Mouse (Mus musculus) megakaryocyte, adult 5-6 weeks (primary cell): ENCODE measurements around the gene Nup62. TPM values are rescaled to one million over a fixed set of nuclear protein-coding genes. Genes with fewer than 3 reads are reported as not detected.

Experiments used
- ATAC-seq: 2 replicates; pipeline ENCODE4 v1.8.0; 2016; ENCODE audit warnings: mild to moderate bottlenecking, inconsistent platforms; ENCODE audit not compliant: poor library complexity, severe bottlenecking
- total RNA-seq, 2 experiments: library from RNA; stranded (forward) in 1 of 2; stranded (reverse) in 1 of 2; fragments of 153-499, 151-499 nt in 1 of 2; fragments of 221-1000, 200-1000 nt in 1 of 2; gene quantifications; 2 replicates each; pipeline versions ENCODE4 v1.2.3 to v1.2.4; 2015 to 2017

Nup62 gene
- total RNA-seq (2015), result 25.3 and 28.5 TPM in 2 replicates
- total RNA-seq (2017), result 55.7 and 65.8 TPM in 2 replicates

- ATAC-seq, result peak; percentile 92
Measured at GRCm38 (mm10) chr7:44815721-44816469, at the start of gene Nup62, which contains the start of gene Il4i1. Nup62 (plus strand) TSS chr7:44816088. Il4i1 (plus strand) TSS chr7:44816387.

GRCm38 (mm10) chr7:44768129-44768528 lies 47.8 kb upstream of the Nup62 start:
- no peak for ATAC-seq

GRCm38 (mm10) chr7:44770046-44770578 lies 45.8 kb upstream of the Nup62 start:
- ATAC-seq, result no peak

- ATAC-seq, result no peak
Measured at GRCm38 (mm10) chr7:44772591-44773204, 43.2 kb upstream of the Nup62 start.

- no peak for ATAC-seq
Measured at GRCm38 (mm10) chr7:44776849-44777498, 38.9 kb upstream of the Nup62 start.

GRCm38 (mm10) chr7:44780101-44780500 lies 35.8 kb upstream of the Nup62 start:
- no peak for ATAC-seq

- ATAC-seq, result no peak
Measured at GRCm38 (mm10) chr7:44789531-44789930, 26.4 kb upstream of the Nup62 start.

GRCm38 (mm10) chr7:44790066-44790465 lies 25.8 kb upstream of the Nup62 start:
- no peak for ATAC-seq

GRCm38 (mm10) chr7:44792781-44793180 lies 23.1 kb upstream of the Nup62 start:
- ATAC-seq, result no peak

- no peak for ATAC-seq
Measured at GRCm38 (mm10) chr7:44808927-44809326, 7.0 kb upstream of the Nup62 start.

- ATAC-seq, result no peak
Measured at GRCm38 (mm10) chr7:44809466-44809865, 6.4 kb upstream of the Nup62 start.

GRCm38 (mm10) chr7:44810365-44810764 lies 5.5 kb upstream of the Nup62 start:
- ATAC-seq, result no peak

GRCm38 (mm10) chr7:44810819-44811557 lies 4.9 kb upstream of the Nup62 start:
- ATAC-seq, result no peak

- no peak for ATAC-seq
Measured at GRCm38 (mm10) chr7:44812651-44813325, 3.1 kb upstream of the Nup62 start.

GRCm38 (mm10) chr7:44813985-44814384 lies 1.9 kb upstream of the Nup62 start:
- no peak for ATAC-seq

- ATAC-seq, result no peak
Measured at GRCm38 (mm10) chr7:44814423-44814822, 1.5 kb upstream of the Nup62 start.

GRCm38 (mm10) chr7:44814952-44815553 lies 835 bp upstream of the Nup62 start:
- ATAC-seq, result no peak

GRCm38 (mm10) chr7:44816470-44817021 lies 658 bp downstream of the Nup62 start, which contains the start of gene Atf5:
Atf5 (minus strand) TSS chr7:44816658.
- ATAC-seq, result no peak

GRCm38 (mm10) chr7:44817441-44817840 lies 1.6 kb downstream of the Nup62 start:
- no peak for ATAC-seq
